Mouse (Mus musculus) heart, postnatal 10 days (tissue): ENCODE results near the gene Cfap73. TPM values are rescaled to one million over a fixed set of nuclear protein-coding genes. Genes with fewer than 3 reads are reported as not detected.
A peak's percentile ranks its signal among the peaks of the same experiment; 100 is the strongest.

Experiments
- DNase-seq, 2 experiments: peaks; one replicate each; pipeline ENCODE4 v3.0.0; 2021
- intact Hi-C: fragments of 180-260 bp; cut with DNase I; formaldehyde crosslinking; loops from one replicate; pipeline ENCODE4 v1.15.1; 2025
- total RNA-seq, 2 experiments: library from RNA; stranded (reverse); gene quantifications; 2 replicates each; pipeline ENCODE4 v1.2.3; 2021

Cfap73 gene
- total RNA-seq, result not detected

GRCm38 (mm10) chr5:120634131-120634530, at the start of gene Cfap73:
TSS of gene Cfap73 (minus strand) at chr5:120634235.
- peak in 1 of 2 experiments; percentile 32 for DNase-seq

GRCm38 (mm10) chr5:120682982-120683771, 49.1 kb upstream of the Cfap73 start:
- DNase-seq, result no peak
- intact Hi-C loops, result no loop called here

More at GRCm38 (mm10) chr5:120634131-120634530, at the start of gene Cfap73:
- intact Hi-C loops, result no loop called here

- DNase-seq, result no peak
- intact Hi-C loops, result no loop called here
Measured at GRCm38 (mm10) chr5:120680918-120681317, 46.9 kb upstream of the Cfap73 start.

GRCm38 (mm10) chr5:120679676-120680555, 45.9 kb upstream of the Cfap73 start:
- intact Hi-C loops, result loop anchor here (1.0 kb wide), 2 partner anchors 34 to 66 kb away; no protein-coding TSS in a partner anchor
- peak; percentile 84 to 85 for DNase-seq

GRCm38 (mm10) chr5:120677516-120677915, 43.5 kb upstream of the Cfap73 start:
- intact Hi-C loops, result no loop called here
- DNase-seq, result no peak

GRCm38 (mm10) chr5:120674229-120675145, 40.5 kb upstream of the Cfap73 start:
- intact Hi-C loops, result loop anchor here (5.0 kb wide), 1 partner anchor 167 kb away; no protein-coding TSS in a partner anchor
- DNase-seq, result no peak

GRCm38 (mm10) chr5:120673626-120674025, 39.6 kb upstream of the Cfap73 start:
- peak; percentile 60 to 78 for DNase-seq
- intact Hi-C loops, result loop anchor here (1.0 to 5.0 kb wide), 2 partner anchors 53 to 166 kb away; no protein-coding TSS in a partner anchor

- intact Hi-C loops, result loop anchor here (5.0 kb wide), 1 partner anchor 165 kb away; no protein-coding TSS in a partner anchor
- DNase-seq, result no peak
Measured at GRCm38 (mm10) chr5:120671865-120672264, 37.8 kb upstream of the Cfap73 start.

- DNase-seq, result no peak
- intact Hi-C loops, result loop anchor here (5.0 kb wide), 1 partner anchor 163 kb away; no protein-coding TSS in a partner anchor
Measured at GRCm38 (mm10) chr5:120670132-120670531, 36.1 kb upstream of the Cfap73 start.

GRCm38 (mm10) chr5:120668761-120669160, 34.7 kb upstream of the Cfap73 start:
- intact Hi-C loops, result no loop called here

GRCm38 (mm10) chr5:120664888-120665287, 30.9 kb upstream of the Cfap73 start:
- DNase-seq, result no peak

More at GRCm38 (mm10) chr5:120668761-120669160, 34.7 kb upstream of the Cfap73 start:
- DNase-seq, result no peak

GRCm38 (mm10) chr5:120660816-120661215, 26.8 kb upstream of the Cfap73 start:
- no peak for DNase-seq
- intact Hi-C loops, result no loop called here

More at GRCm38 (mm10) chr5:120664888-120665287, 30.9 kb upstream of the Cfap73 start:
- intact Hi-C loops, result no loop called here

GRCm38 (mm10) chr5:120656281-120656751, 22.3 kb upstream of the Cfap73 start:
- DNase-seq, result peak; percentile 27 to 55

GRCm38 (mm10) chr5:120653873-120654272, 19.8 kb upstream of the Cfap73 start:
- DNase-seq, result no peak
- intact Hi-C loops, result no loop called here

More at GRCm38 (mm10) chr5:120656281-120656751, 22.3 kb upstream of the Cfap73 start:
- intact Hi-C loops, result no loop called here

GRCm38 (mm10) chr5:120652915-120653701, 19.1 kb upstream of the Cfap73 start:
- intact Hi-C loops, result no loop called here
- no peak for DNase-seq

GRCm38 (mm10) chr5:120651230-120651629, 17.2 kb upstream of the Cfap73 start:
- intact Hi-C loops, result no loop called here
- no peak for DNase-seq

- intact Hi-C loops, result no loop called here
- no peak for DNase-seq
Measured at GRCm38 (mm10) chr5:120649938-120650337, 15.9 kb upstream of the Cfap73 start.

- intact Hi-C loops, result no loop called here
- no peak for DNase-seq
Measured at GRCm38 (mm10) chr5:120649374-120649933, 15.4 kb upstream of the Cfap73 start.
